In the genomic region with DNA sequence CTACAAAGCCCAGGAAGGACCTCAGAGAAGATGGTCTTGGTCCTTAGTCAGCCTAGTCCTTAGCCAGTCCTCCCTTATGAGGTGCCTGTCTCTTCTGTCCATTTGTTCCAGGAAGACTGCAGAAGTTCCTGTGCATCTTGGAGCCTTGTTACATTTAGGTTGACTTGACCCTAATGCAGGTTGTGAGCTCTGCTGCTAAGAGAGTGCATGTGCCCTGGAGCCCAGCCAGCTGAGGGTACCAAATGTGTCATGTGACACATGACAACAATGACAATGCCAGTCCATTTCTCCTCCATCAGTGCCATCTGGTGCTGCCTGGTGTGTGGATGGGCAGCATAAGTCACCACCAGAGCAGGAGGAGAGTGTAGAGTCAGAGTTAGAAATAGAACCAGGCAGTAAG, we compare ENCODE assay signal across 34 mouse cellular contexts.
"Had no signal": no experiment of that assay in that cellular context is flagged by ENCODE, and none has a peak within 500 bp of the region (broad histone marks: within the 10 kb centered on the region; RNA-seq: fewer than 3 reads in every experiment).

No protein-coding gene starts in this region.

- H3K4me2 ChIP-seq: heart, embryonic 11.5 days; heart, embryonic 12.5 days; heart, embryonic 13.5 days; heart, embryonic 15.5 days; hindbrain, embryonic 12.5 days; hindbrain, embryonic 13.5 days; hindbrain, embryonic 14.5 days; hindbrain, embryonic 15.5 days; intestine, embryonic 15.5 days; kidney, embryonic 15.5 days had no signal

- H3K27ac ChIP-seq: heart, embryonic 13.5 days; heart, embryonic 15.5 days; hindbrain, embryonic 10.5 days; hindbrain, embryonic 12.5 days; hindbrain, embryonic 13.5 days; hindbrain, embryonic 14.5 days; hindbrain, embryonic 15.5 days; hindbrain, postnatal 0 days; intestine, embryonic 15.5 days; kidney, embryonic 15.5 days; kidney, postnatal 0 days; layer of hippocampus, adult 2 months; left cerebral cortex, adult 2 months had no signal

- H3K27me3 ChIP-seq: heart, embryonic 12.5 days; heart, embryonic 13.5 days; heart, embryonic 15.5 days; hindbrain, embryonic 12.5 days; hindbrain, embryonic 13.5 days; hindbrain, embryonic 15.5 days; intestine, embryonic 15.5 days; kidney, embryonic 15.5 days had no signal

- H3K4me1 ChIP-seq: heart, embryonic 12.5 days; heart, embryonic 13.5 days; heart, embryonic 15.5 days; hindbrain, embryonic 10.5 days; hindbrain, embryonic 12.5 days; hindbrain, embryonic 13.5 days; hindbrain, embryonic 15.5 days; intestine, embryonic 15.5 days; kidney, embryonic 15.5 days had no signal

- H3K9ac ChIP-seq: heart, embryonic 12.5 days; heart, embryonic 13.5 days; heart, embryonic 15.5 days; hindbrain, embryonic 12.5 days; hindbrain, embryonic 13.5 days; hindbrain, embryonic 14.5 days; hindbrain, embryonic 15.5 days; intestine, embryonic 15.5 days; kidney, embryonic 15.5 days had no signal

- H3K9me3 ChIP-seq: heart, embryonic 13.5 days; heart, embryonic 15.5 days; hindbrain, embryonic 10.5 days; hindbrain, embryonic 12.5 days; hindbrain, embryonic 13.5 days; hindbrain, embryonic 15.5 days; intestine, embryonic 15.5 days; kidney, embryonic 15.5 days had no signal

- ATAC-seq: hindbrain, embryonic 16.5 days; hindbrain, postnatal 0 days; inflammation-experienced regulatory T-cells, adult 6 months; intestine, embryonic 15.5 days; intestine, embryonic 16.5 days; intestine, postnatal 0 days had no signal

- H3K36me3 ChIP-seq: heart, embryonic 12.5 days; heart, embryonic 13.5 days; heart, embryonic 15.5 days; hindbrain, embryonic 10.5 days; hindbrain, embryonic 12.5 days; hindbrain, embryonic 13.5 days; hindbrain, embryonic 15.5 days; intestine, embryonic 15.5 days; kidney, embryonic 15.5 days had no signal

- DNase-seq: heart, postnatal 10 days; heart, postnatal 14 days; heart, postnatal 36 days; kidney, adult 11 months; kidney, adult 18-20 months; kidney, adult 2 months; kidney, adult 8-10 months; kidney, adult 9 months; kidney, postnatal 10 days; kidney, postnatal 14 days; kidney, postnatal 25 days; kidney, postnatal 36 days; kidney, postnatal 4 days; layer of hippocampus, adult 9-11 months; layer of hippocampus, postnatal 36 days had no signal

- H3K4me3 ChIP-seq: heart, embryonic 12.5 days; heart, embryonic 13.5 days; heart, embryonic 15.5 days; hindbrain, embryonic 10.5 days; hindbrain, embryonic 12.5 days; hindbrain, embryonic 13.5 days; hindbrain, embryonic 15.5 days; intestine, embryonic 15.5 days; kidney, embryonic 15.5 days; layer of hippocampus, adult 2 months; left cerebral cortex, adult 2 months had no signal
